Mouse (Mus musculus) C2C12 (cell line): Measurements from ENCODE around the gene Phf24.

Experiments
- CEBPB ChIP-seq: IDR thresholded peaks from one replicate; pipeline ENCODE4 v1.6.1; 2011; ENCODE audit warnings: low read depth, mild to moderate bottlenecking, control low read depth, moderate library complexity
- CTCF ChIP-seq: IDR thresholded peaks from one replicate; pipeline ENCODE4 v1.5.1; 2011; ENCODE audit not compliant: control insufficient read depth, insufficient read depth, insufficient read length
- FOSL1 ChIP-seq: IDR thresholded peaks from one replicate; pipeline ENCODE4 v1.8.0; 2011; ENCODE audit warnings: mild to moderate bottlenecking, low read length; ENCODE audit not compliant: poor library complexity, insufficient read depth, severe bottlenecking
- MAX ChIP-seq: IDR thresholded peaks from one replicate; pipeline ENCODE4 v1.6.1; 2011; ENCODE audit warnings: mild to moderate bottlenecking, control low read depth
- MYOD1 ChIP-seq: IDR thresholded peaks from one replicate; pipeline ENCODE4 v1.6.1; 2011; ENCODE audit warnings: low read depth; ENCODE audit not compliant: control insufficient read depth, insufficient read length
- MYOG ChIP-seq: IDR thresholded peaks from one replicate; pipeline ENCODE4 v1.6.1; 2011; ENCODE audit not compliant: control insufficient read depth, insufficient read length; ENCODE audit errors: extremely low read depth
- USF1 ChIP-seq: IDR thresholded peaks from one replicate; pipeline ENCODE4 v1.6.1; 2011; ENCODE audit warnings: low read depth, mild to moderate bottlenecking, control low read depth, moderate library complexity

- TF ChIP-seq MYOG (no peak), MAX (no peak), CTCF (no peak), USF1 (no peak), FOSL1 (no peak), MYOD1 (no peak), CEBPB (no peak)
Observed at GRCm38 (mm10) chr4:42903942-42904341, 12.5 kb upstream of the Phf24 start.
